Mouse (Mus musculus) liver, adult 2 months (tissue): Measurements from ENCODE around the gene Arhgap1.

Source experiments
- CTCF ChIP-seq: fragments of 200-500 bp; IDR thresholded peaks from 2 replicates; pipeline ENCODE4 v1.5.1; 2011; ENCODE audit warnings: low read depth, low read length, control low read depth
- POLR2A ChIP-seq: fragments of 200-500 bp; IDR thresholded peaks from 2 replicates; pipeline ENCODE4 v1.6.1; 2011; ENCODE audit warnings: low read length, control low read depth; ENCODE audit not compliant: insufficient read depth; ENCODE audit errors: extremely low read depth

GRCm38 (mm10) chr2:91676420-91676819 lies 26.8 kb downstream of the Arhgap1 start:
- TF ChIP-seq CTCF (no peak), POLR2A (no peak)
